Mouse (Mus musculus) gonadal fat pad, adult 2 months (tissue): ENCODE results near the gene Pole2. TPM values are rescaled to one million over a fixed set of nuclear protein-coding genes. Genes with fewer than 3 reads are reported as not detected.
"Not testable (repeated sequence)": the region's sequence is repeated elsewhere in the genome, so short reads cannot be mapped to it uniquely, and the experiment has no call there.

Experiments used
- DNase-seq: peaks from one replicate; pipeline ENCODE4 v3.0.0-alpha.2; 2012; ENCODE audit warnings: low read depth
- polyA plus RNA-seq: library from polyadenylated mRNA; depleted of rRNA; stranded (reverse); fragments of >200 nt; gene quantifications from 2 replicates; pipeline ENCODE4 v1.2.3, GENCODE M21; 2012; rRNA removed

Gene Pole2
- polyA plus RNA-seq, 1 experiment, result 3.3 TPM

DNA sequence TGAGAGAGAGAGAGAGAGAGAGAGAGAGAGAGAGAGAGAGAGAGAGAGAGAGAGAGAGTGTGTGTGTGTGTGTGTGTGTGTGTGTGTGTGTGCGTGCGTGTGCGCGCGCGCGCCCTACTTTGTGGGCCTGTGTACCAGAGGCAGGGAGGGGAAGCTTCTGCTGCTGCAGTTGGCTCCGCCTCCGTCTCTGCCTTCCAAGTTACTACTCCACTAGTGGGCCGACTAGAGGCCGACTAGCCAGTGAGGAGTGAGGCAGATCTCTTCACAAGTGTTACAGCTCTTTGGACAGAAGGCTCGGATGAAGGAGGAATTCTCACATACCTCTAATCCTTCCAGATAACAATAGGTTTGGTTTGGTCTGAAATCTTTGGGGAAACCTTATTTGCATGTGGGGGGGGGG lies 48.6 kb downstream of the Pole2 start:
- DNase-seq, result no peak

DNA sequence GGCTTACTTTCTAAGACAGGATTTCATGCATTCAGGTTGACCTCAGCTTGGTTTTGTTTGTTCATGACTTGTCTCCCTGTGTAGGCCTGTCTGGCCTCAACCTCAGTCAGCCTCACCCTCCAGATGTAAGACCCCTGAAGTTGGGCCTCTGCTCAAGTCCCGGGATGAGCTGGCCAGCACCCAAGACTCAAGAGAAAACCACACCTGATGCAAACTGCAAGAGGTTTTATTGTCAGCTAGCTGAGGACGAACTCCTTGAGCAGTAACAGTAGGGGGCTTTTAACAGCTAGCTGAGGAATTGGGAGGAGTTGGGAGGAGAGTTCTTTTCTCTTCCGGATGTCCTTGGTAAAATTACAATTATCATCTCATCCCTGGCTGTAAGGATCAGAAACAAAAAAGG lies 50.5 kb downstream of the Pole2 start:
- no peak for DNase-seq

DNA sequence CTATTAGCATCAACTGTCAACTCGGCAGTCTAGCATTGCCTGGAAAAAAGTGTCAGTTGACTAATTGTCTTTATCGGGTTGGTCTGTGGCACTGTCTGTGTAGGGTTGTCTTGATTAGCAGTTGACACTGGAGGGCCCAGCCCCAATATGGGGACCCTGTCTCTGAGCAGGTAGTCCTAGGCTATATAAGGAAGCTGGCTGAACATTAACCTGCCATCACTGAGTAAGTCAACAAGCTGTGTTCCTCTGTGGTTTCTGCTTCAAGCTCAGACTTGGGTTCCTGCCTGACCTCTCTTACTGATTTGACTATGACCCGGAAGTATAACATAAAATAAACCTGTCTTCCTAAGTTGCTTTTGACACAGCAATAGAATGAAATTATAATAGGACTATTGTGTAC lies 52.0 kb downstream of the Pole2 start:
- DNase-seq, result no peak

DNA sequence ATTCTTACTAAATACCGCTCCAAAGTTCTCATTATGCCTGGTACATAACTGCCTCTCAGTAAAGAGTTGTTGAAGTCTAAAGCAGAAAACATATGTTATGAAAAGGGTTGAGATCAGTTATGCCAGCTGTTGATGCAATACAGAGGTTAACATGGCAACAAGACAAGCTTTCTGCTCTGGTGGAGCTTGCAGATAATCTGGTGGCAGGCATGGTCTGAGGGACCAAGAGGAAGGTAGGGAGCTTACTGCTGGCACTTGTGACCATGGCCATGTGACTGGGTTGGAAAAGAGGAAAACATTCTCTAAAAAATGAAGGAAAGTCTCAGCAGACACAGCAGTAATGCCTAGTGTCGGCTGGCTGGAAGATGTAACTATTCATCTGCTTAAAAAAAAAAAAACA lies 56.7 kb downstream of the Pole2 start:
- no peak for DNase-seq

DNA sequence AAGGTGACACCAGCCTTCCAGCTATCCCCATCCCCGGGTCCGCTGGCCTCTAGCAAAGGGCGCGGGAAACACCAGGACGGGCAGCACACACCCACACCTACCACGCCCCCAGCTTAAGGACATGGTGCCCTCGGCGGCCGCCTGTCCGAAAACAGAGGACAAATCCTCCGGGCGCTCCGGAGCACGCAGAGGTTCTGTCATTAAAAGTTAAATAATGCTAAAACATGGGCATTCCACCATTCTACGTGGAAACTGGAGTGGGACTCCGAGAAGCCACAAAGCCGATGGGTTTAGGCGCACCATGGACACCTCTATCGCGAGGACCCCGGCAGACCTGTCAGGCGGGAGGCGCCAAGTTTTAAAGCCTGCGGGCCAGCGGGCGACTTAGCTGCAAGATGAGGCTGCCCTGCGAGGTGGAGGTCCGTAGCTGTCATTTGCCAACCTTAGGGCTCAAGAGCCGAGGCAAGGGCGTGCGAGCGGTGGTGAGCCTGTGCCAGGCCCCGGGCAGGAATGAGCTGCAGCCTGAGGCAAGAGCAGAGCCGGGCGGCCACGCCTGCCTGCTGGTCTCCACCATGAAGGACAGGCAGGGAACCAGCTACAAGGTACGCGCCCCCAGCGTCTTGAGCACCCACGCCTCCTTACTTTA lies 59.4 kb downstream of the Pole2 start, which contains the start of gene Lrr1:
TSS of gene Lrr1 (plus strand) at position 354 of the 646 bp plus-strand sequence.
- no peak for DNase-seq

DNA sequence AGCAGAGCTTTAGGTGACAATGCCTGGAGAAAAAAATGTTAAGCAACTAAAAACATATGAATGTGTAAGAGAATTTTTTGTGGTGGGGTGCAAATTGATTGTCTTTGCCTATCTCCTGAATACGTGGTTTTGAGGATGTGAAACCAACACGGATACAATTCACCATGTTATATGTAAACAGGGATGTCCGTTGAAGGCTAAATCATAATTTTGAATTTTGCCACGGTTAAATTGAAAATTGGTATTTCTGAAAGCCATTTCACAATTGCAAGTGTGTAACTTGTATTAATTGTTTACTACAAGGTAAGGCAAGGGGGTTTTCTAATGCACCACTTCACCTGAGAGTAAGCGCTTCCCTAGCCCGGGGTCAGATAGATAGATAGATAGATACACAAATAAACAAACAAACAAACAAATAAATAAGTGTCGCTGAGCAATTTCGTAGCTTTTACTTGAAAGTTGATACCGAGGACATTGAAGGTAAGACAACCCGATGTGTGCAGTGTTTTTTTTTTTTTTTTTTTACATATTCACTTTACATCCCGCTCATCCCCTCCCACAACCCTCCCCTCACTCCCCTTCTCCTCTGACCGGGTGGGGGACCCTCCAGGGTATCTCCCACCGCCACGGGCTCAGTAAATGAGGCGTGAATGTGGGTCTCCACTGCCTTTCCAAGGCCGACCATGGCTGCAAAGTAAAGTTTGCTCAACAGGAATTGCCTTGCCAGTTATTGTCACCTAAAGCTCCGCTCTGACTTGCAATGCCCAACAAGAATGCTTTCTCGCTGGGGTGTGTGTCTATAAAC lies 60.1 kb downstream of the Pole2 start:
- DNase-seq, result no peak

DNA sequence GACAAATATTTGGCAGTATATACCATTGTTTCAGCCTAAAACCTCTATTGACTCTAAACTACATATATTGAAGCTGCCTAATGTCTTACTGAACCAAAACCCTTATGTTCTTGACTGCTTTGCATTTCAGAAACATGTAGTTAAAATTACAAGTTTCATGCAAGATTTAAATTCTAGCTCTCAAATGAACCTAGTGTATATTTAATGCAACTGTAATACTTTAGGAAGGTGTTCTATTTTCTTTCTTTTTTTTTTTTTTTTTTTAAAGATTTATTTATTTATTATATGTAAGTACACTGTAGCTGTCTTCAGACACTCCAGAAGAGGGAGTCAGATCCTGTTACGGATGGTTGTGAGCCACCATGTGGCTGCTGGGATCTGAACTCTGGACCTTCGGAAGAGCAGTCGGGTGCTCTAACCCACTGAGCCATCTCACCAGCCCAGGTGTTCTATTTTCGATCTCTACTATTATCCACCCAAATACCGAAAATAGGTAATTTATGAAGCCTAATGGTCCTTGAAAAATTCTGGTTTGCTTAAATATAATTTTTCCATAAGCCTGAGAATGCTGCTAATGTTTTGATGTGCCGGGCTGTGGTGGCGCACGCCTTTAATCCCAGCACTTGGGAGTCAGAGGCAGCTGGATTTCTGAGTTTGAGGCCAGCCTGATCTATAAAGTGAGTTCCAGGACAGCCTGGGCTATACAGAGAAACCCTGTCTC lies 61.0 kb downstream of the Pole2 start:
- not testable (repeated sequence) for DNase-seq

DNA sequence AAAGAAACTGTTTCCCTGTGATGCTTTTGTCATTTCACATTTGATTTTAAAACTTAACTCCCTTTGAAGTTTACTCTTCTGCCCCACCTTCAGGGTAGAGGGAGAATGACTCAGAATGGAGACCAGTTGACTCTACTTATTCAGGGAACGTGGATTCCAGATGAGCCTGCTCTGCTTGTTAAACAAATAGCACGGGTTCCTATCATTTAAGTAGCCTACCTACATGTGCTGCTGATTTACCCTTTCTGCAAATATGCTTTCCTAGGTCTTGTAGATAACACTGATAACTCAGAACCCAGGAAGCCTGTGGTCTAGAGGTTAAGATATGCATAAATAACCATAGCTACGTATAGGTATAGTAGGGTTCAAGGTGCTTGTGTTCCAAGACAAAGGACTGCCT lies 63.1 kb downstream of the Pole2 start:
- DNase-seq, result no peak

DNA sequence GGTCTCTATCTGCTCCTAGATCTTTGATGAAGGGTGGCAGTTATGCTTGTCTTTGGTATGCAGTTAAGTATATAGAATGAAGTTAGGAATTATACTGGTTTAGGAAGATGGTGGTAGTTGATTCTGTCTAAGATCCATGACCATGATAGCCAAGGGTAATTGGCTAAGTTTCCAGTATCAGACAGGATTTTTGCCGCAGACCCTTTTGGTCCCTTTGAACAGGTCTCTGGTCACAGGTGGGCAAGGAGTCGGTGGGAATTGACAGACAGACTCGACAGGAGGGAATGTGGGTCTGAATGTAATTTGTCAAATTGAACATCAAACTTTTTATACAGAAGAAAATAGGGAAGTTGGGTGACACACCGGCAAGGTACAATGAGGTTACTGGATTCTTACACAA lies 64.4 kb downstream of the Pole2 start:
- not testable (repeated sequence) for DNase-seq

DNA sequence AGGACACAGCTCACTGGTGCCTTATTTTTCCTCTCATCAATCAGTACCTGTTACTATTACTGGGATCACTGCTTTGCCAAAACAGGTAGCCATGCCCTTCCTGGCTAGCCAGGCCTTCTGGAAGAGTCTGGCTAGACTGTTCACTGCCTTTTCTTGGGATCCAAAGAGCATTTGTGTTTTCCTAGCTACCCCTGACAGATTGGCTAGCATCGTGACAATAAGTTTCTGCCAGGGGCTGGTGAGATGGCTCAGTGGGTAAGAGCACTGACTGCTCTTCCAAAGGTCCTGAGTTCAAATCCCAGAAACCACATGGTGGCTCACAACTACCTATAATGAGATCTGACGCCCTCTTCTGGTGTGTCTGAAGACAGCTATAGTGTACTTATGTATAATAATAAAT lies 67.3 kb downstream of the Pole2 start:
- DNase-seq, result not testable (repeated sequence)

DNA sequence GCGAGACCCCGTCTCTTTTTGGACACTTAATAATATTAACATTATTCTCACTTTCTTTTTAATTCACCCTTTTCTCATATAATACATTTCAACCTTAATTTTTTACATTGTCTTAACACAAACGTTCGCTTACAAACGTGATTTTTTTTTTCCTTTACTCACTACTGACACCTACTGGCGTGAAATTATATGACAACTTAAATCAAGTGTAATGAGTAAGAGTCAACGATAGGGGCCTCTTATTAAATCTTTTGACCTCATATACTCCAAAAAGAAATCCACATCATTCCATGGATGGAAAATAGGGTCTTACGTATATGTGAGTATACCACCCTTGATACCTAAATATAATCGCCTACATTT lies 68.4 kb downstream of the Pole2 start:
- no peak for DNase-seq

DNA sequence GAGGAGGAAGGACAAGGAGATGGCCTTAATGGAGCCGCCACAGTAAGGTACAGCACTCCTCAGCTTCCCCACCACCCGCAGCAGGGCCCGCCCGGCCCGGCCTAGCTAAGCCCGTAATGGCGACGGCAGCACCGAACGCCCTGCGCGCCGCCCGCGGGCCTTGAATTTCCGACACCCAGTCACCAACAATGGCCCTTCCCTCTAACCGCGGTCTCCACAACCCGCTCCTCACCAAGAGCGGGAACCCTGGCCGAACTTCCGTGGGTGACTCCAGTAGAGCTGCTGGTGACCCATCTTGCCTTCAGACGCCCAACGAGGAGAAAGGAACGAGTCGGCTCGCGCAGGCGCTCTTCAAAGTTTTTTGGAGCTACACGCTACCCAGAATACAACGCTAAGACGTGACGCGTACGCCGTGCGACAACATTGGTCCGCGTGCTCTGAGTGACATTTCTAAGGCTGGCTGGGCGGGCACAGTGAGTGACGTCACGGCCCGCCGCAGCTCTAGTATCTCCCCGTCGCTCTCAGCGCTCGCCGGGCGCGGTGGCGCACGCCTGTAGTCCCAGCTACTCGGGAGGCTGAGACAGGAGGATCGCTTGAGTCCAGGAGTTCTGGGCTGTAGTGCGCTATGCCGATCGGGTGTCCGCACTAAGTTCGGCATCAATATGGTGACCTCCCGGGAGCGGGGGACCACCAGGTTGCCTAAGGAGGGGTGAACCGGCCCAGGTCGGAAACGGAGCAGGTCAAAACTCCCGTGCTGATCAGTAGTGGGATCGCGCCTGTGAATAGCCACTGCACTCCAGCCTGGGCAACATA lies 69.0 kb downstream of the Pole2 start, which contains the start of gene Rps29:
TSS of gene Rps29 (minus strand) at position 422 of the 813 bp plus-strand sequence.
- DNase-seq, result peak; percentile 81

DNA sequence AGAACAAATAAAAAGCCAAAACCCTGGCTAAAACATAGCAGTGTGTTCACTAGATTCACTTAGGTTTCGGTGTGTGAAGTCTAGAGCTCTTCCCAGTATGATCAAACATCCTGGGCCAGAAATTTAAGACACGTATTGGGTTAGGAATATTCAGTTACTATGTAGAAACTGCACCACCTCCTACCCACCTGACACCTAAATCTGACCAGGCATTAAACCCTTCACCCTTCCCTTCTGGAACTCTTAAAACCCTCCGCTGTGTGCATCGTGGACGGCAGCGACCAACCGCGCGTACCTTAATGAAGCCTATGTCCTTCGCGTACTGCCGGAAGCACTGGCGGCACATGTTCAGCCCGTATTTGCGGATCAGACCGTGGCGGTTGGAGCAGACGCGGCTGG lies 69.6 kb downstream of the Pole2 start:
- no peak for DNase-seq

DNA sequence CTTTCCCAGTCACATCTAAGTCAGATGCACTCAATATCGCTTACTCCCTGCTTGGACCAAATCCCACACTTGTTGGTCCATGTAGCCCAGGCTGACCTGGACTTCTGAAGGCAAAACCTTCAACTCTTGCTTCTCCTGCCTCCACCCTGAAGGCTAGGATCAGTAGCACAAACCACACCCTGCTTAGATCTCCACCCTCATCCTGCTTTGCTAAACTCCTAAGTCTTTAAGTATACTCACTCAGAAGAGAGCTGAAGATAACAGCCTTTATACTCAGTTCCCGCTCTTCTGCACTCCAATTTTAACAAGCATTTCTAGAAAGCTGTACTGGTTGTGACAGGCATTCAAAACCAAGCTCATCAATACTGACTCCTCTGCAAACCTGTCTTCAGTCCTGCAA lies 70.9 kb downstream of the Pole2 start:
- no peak for DNase-seq

DNA sequence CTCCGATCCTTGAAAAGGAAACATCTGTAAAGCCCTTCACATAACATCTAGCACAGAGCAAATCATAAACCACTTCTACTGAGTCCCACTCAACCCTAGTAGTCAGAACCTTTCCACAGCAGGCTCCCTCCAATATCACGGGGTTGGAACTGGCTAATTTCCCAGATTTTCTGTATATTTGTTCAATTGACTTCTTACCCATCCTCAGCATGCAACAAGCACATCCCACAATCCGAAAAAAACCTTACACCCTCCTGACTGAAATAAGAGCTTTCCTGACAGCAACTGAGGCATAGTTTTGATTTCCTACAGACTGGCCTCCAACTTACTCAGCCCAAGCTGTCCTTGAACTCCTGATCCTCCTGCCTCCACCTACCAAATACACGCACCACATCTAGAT lies 71.6 kb downstream of the Pole2 start:
- DNase-seq, result no peak

DNA sequence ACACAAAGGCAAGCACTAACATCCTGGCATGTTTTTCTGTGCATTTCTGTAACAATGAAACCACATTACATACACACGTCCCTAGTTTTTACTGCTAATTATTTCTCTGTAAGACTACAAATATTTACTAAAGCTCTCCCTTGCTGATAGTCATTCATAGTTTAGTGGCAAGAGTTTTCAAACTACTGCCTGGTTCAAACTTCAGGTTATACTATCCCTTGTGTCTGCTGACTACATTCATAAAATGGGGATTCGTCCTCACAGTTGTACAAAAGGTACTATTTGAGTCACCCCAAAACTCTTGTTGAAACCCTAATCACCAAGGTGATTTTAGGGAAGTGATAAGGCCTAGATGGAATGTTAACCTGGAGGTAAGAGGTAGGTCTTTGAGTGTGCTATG lies 72.1 kb downstream of the Pole2 start:
- DNase-seq, result no peak

Other genes starting within 250 kb of the Pole2 start
- gene Rps29, start 69.0 kb downstream of the Pole2 start, polyA plus RNA-seq, result 1,621 and 2,144 TPM in 2 replicates
- gene Lrr1, start 59.4 kb downstream of the Pole2 start, polyA plus RNA-seq, result 0.37 and 0.51 TPM in 2 replicates
- 189 and 234 TPM in 2 replicates for gene Rpl36al, start 44.1 kb downstream of the Pole2 start, polyA plus RNA-seq
- 25.2 and 27.7 TPM in 2 replicates for gene Mgat2, start 44.0 kb downstream of the Pole2 start, polyA plus RNA-seq
- 1.7 and 1.9 TPM in 2 replicates for gene Gm49383, start 31.1 kb downstream of the Pole2 start, polyA plus RNA-seq
- gene Dnaaf2, start 29.8 kb downstream of the Pole2 start, polyA plus RNA-seq, result 1.6 and 1.9 TPM in 2 replicates
- not detected in 2 replicates for gene Gm49384, start 23.9 kb downstream of the Pole2 start, polyA plus RNA-seq
- 7.0 and 8.9 TPM in 2 replicates for gene Klhdc1, start 13.0 kb upstream of the Pole2 start, polyA plus RNA-seq
- gene Klhdc2, start 68.5 kb upstream of the Pole2 start, polyA plus RNA-seq, result 41.9 and 48.6 TPM in 2 replicates
- 6.2 and 12.9 TPM in 2 replicates for gene Nemf, start 129.0 kb upstream of the Pole2 start, polyA plus RNA-seq
- gene Arf6, start 144.0 kb upstream of the Pole2 start, polyA plus RNA-seq, result 73.3 and 116 TPM in 2 replicates
- 0.35 and 1.4 TPM in 2 replicates for gene Gm9887, start 144.3 kb upstream of the Pole2 start, polyA plus RNA-seq